Mouse (Mus musculus) left cerebral cortex, postnatal 10 days (tissue): ENCODE data around the gene Atl2. TPM values are rescaled to one million over a fixed set of nuclear protein-coding genes. Genes with fewer than 3 reads are reported as not detected.

Experiments used
- DNase-seq, 2 experiments: peaks; one replicate each; pipeline ENCODE4 v3.0.0; 2021 to 2022; ENCODE audit warnings: low spot score in 2 of 2, mixed read lengths in 1 of 2; ENCODE audit errors: extremely low spot score in 1 of 2
- intact Hi-C: fragments of 180-260 bp; cut with DNase I; formaldehyde crosslinking; loops from one replicate; pipeline ENCODE4 v1.15.1; 2025
- total RNA-seq, 2 experiments: library from RNA; stranded (reverse); gene quantifications; 2 replicates each; pipeline ENCODE4 v1.2.3; 2021

Gene Atl2
- total RNA-seq = 10 to 100 TPM; 66.6 to 71.3 TPM

DNA sequence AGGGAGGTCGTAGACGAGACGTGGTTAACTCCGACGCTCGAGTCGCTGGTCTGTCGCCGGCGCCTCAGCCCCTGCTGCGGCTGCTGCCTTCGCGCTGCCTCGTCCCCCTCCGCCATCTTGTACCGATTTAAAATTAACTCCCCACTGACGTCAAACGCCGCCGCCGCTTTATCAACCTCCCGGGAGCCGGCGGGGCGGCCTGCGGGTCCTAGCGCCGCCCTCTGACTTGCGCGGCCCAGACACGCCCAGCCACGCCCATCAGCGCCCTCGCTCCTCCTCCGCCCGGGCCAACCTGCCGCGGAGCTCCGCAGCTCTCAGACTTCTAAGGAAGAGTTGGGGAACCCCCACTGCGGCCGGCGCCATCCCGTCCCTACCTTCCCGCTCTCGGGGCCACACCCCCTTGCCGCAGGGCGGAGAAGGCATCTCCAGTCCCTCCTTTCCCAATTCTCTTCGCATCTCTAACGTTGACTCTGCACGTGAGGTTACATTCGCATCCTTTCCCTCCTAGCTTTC is at the start of gene Atl2:
Gene Atl2, minus strand, starts transcription at position 213 of the 513 bp plus-strand sequence.
- intact Hi-C loops = loop anchor here (5.0 kb wide), 2 partner anchors 46 to 101 kb away; no protein-coding TSS in a partner anchor
- peak; percentile 88 to 96 for DNase-seq

DNA sequence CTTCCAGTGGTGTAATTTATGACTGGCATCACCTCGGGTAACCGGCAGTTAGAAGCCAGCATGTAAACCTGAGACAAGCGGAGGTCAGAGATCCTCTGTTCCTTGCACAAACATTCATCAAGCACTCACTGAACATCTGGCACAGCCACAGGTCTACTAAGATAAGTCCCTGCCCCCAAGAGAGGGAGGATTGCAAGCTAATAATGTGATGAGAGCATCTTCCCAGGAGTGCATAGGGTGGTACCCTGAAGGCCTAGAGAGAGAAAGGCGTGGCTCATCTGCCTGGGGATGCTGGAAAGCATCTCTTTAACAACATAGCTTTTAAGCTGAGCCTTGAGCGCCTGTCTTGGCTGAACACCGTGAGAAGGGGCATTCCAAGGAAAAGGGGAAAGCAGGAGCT is 48.9 kb upstream of the Atl2 start:
- intact Hi-C loops = loop anchor here (5.0 kb wide), 1 partner anchor 48 kb away; the partner anchor contains the start of gene Atl2
- DNase-seq = no peak

DNA sequence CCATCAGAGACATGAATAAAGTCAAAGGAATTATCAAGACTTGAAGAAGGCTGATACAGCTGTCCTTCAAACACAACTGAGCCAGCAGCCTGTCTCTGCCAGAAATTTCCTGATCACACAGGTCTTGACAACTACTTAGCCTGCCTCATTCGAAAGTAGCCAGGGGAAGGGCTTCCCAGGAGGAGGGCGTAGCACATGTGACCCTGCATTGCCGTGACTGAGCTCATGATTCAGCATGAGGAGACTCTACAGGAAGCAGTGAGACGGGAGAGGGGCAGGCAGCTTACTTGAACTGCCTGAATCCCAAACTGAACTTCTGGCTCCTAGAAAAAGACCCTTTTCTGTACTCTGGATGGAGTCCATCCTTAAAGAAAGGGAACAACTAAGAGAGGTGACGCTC is 46.5 kb upstream of the Atl2 start:
- DNase-seq = no peak
- intact Hi-C loops = loop anchor here (5.0 kb wide), 1 partner anchor 45 kb away; the partner anchor contains the start of gene Atl2

DNA sequence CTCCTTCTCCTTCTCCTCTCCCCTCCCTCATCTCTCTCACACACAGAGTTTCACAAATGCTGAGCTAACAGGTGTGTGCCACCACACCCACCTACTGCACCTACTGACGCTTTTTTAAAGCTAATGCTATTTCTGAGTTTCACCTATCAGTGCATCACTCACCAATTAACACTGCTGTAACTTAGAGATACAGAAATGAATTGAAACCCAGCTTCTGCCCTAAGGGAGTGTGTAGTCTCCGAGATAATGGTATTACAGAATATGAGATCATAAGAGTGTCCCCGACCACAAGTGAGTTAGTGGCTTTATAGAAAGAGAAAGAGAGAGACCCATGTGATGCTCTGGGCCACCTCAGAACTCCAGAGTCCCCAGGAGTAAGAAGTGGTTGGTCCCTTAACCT is 43.2 kb upstream of the Atl2 start:
- intact Hi-C loops = no loop called here
- no peak for DNase-seq

DNA sequence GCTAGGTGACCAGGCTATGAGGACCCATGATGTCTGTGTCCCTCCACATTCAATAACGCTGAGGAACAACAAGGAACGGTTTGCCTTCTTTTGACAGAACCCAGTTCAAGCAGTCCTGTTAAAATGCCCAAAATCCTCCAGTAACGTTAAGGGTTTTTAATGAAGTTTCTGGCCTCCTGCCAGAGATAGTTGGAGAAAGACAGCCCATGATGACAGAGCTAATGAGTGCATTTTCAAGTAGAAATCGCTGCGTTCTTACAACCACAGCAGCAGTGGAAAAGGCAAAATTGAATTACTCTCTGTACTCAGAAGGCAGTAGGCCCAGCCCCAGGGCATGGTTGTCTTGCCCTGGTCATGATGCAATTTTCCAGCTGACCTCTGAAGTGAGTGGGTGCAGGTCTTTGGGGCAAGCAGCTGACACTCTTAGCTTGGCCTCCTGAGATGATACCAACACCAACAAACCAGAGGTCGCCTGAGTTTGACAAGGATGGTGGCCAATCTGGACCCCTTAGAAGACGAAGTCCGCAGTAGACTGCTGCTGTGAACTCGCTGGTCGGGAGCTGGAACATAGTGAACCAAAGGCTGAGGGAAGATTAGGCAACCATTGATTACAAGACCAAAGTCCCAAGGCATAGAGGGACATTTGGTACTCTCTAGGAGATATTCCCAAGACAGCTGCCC is 42.1 kb upstream of the Atl2 start:
- DNase-seq = no peak
- intact Hi-C loops = no loop called here

DNA sequence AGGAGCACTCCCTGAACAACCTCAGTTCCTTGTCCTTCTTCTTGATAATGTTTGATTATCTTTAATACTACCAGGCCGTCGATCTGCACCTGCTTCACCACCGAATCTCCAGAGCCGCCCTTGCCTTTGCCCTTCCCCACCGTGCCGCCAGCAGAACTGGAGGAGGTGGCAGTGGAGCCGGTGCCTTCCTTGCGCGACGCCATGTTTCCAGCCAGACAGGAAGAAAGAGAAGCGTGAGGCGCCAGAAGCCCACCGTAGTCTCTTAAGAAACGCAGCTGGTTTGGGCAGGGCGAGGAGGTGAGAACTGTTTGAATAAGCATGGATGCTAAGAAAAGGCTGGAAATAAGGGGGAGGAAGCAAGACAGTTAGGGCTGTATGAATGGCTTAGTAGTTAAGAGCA is 38.4 kb upstream of the Atl2 start:
- no peak for DNase-seq
- intact Hi-C loops = no loop called here

DNA sequence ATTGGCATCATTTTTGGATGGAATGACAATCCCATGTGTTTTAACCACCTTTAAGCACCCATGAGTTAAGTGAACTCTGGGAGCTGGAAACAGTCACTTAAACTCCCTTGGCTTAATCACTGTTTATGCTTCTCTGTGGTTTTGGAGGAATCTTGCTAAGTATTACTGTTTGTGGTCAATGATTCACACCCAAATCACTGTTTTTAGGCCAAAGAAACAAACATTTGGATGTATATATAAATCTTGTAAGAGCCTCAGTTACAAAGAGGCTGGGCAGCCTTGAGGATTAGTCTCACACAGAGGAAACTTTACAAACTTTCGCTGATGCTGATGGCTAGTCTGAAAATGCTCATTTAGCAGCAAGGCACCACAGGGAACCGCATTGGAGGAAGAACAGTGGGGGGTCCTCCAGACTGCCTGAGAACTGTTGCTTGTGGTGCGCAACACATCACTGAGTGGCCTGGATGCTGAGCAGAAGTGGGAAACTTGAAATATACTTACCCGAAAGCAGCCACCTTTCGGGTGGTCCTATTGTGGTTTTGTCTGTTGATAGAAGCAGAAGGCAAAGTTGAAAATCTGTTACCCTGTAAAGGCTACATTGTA is 36.9 kb upstream of the Atl2 start:
- intact Hi-C loops = no loop called here
- peak in 1 of 2 experiments; percentile 44 for DNase-seq

DNA sequence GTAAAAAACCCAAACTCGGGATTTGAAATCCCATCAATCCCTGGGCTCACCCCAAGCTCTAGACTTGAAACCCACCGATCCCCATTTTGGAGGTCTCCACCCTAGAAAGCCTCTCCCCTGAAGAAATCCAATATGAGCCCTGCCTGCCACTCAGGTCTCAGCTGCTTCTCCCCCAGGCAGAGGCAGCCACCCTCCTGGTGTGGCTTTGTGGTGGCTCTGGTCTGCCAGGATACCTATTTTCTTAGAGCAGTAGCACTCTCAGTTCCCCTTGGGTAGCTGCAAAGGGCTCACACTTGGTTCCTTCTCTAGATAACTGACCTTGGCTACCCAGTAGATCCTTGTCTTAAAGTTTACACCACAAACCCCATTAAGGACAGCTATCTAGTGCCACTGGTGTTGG is 31.2 kb upstream of the Atl2 start:
- intact Hi-C loops = no loop called here
- no peak for DNase-seq

DNA sequence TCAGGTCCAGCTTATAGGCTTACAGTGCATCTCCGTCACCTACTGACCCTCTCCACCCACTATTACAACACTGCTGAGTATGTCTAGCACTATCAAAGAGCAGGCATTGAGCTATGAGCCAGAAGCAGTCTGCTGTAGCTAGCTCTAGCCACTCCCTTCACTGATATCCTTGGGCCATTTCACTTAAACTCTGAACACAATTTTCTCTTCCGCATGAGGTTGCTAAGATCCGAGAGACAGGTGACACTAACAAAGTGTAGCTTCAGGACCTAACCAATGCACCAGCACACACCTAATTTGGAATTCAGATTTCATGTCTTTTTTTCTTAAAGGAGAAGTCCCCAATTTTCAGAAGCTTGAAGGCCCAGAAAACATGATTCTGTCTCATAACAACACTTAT is 30.6 kb upstream of the Atl2 start:
- intact Hi-C loops = no loop called here
- DNase-seq = no peak

DNA sequence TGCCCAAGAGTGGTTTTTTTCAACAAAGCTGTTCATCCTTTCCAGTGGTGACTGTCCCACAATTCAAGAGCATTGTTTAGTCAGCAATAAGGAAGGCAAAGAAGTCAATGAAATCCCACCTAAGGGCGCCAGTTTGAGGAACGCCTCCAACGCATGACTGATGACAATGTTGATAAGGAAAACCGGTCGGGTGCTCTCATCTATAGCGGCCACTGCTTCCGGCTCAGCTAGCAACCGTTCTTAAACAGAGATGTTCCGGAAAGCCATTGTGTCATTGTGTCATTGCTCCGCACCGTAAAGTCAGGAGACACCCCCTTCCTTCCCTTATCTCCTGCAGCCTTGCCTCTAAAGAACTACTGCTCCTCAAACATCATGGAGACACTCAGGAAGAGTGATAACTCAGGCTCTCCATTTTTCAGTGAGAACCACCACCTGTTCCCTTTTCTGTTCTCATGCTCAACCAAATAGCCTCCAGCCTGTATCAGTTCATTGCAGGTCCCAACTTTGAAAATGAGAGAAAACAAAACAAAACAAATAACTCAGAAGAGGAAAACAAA is 30.0 kb upstream of the Atl2 start:
- intact Hi-C loops = no loop called here
- no peak for DNase-seq

DNA sequence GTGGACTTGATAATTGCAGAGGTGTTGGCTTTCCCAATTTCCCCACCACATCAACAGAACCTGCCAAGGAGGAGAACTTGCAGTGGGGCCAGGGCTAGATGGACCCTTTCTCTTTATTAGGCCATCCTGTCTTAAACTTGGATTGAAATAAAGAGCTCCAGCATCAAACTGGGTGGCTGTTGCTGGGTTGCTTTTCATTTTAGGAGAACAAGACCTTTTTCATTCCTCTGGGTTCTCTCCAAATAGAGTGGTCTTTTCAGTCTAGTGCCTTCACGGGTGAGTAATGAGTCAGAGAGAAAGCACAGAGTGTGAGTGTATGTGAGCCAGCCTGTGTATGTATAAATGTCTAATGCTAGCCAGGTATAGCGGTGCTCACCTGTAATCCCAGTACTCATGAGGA is 24.4 kb upstream of the Atl2 start:
- DNase-seq = peak in 1 of 2 experiments; percentile 20
- intact Hi-C loops = no loop called here

DNA sequence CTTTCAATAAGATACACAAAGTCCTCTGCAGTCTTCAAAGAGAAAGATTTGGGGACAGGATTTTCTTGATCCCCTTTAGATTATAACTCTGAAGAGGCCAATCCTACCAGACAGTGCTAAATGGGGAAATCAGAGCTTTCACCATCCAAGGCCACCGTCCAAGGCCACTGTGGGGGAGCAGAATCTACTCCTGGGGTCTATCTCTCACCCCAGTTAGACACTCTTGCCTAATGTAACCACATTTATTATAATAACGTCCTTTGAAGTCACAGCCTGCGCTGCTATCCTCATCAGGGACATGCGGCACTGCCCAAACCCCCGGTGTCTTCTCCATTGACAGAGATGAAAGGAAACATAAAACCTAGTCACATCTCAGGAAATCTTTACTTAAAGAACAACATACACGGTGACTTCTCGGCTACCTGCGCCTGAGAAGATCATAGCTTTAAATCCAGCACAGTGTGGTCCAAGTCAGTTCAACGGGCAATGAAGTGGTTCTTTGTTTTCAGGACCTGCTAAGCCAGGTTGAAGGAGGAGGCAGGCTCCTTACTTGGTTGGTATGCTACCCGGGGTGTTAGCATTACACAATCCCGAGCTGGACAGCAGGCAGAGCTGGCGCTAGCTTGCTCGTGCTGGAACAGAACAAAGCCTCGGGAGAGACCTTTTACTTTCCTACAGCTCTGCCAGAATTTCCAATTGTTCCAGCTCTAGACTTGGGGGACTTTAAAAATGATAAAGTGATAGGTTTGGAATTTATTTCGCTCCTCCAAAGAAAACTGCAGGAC is 23.8 kb upstream of the Atl2 start:
- peak in 1 of 2 experiments; percentile 38 for DNase-seq
- intact Hi-C loops = no loop called here

DNA sequence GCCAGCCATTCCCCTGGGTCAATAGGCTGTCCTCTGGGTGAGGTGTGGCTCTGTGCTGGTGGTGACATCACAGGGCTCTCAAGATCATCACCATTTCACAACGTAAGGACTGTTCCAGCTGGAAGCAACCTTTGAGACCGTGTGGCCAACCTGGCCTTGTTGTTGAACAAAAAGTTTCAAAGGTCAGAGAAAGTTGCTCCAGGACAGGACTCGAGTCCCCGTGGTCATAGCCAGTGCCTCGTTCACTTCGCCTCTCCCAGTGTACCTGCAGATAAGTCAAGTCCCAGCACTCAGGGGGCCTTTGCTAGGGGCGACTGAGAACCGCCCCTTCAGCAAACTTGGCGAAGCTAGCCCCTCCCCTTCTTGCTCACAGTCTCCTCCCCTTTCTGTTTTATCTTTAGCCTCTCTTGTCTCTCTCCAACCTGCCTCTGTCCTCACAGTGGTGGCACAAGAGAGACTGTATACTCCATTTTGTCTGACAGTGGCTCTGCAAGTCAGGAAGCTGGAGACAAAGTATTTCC is 22.6 kb upstream of the Atl2 start:
- intact Hi-C loops = no loop called here
- DNase-seq = no peak

DNA sequence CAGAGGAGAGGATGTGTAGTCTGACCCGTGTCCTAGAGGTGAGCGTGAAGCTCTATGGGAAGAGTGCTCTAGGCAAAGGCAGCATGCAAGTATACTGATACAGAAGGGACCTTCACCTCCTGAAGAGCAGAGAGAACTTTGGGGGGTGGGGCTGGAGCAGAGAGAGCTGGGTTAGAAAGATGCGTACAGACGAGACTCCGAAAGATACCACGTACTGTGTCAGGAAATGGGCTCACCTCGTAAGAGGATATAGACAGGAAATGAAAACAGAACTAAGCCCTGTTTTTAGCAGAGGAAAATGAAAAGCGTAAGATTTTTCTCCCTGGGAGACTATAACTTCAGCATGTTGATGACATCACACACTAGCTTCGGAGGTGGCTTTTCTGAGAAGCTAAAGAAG is 21.1 kb upstream of the Atl2 start:
- intact Hi-C loops = no loop called here
- DNase-seq = no peak

DNA sequence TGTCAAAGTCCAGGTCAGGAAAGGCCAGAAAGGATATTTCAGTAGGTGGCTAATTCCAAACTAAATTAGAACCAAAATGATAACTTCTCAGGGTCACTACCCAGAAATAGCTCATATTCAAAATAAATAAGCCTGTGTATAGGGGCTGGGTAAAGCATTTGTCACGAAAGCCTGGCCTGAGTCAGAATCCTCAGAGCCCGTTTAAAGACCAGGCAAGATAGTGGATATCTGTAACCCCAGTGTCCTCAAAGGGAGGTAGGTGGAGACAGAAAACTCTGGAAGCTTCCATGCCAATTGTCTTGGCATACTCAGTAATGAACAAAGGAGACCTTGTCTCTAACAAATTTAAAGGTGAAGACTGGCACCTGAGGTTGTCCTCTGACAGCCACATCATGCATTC is 16.3 kb upstream of the Atl2 start:
- intact Hi-C loops = no loop called here
- DNase-seq = no peak

DNA sequence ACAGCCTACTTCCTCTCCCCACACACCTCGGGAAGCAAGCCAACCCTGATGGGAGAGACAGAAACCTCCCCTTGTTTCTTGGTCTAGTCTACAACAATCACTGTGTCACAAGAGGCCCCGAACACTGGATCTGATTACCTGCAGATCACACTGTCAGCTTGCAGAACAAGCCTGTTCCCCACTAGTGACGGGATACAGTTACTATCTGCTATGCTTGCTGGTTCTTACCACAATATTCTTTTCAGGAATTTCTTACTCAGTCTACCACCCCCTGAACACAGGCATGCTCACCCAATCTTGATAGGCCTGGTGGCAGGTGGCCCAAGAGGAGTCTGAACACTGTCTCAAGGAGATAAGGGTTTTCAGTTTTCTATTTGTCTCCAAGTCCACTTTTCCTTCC is 15.8 kb upstream of the Atl2 start:
- intact Hi-C loops = no loop called here
- no peak for DNase-seq

DNA sequence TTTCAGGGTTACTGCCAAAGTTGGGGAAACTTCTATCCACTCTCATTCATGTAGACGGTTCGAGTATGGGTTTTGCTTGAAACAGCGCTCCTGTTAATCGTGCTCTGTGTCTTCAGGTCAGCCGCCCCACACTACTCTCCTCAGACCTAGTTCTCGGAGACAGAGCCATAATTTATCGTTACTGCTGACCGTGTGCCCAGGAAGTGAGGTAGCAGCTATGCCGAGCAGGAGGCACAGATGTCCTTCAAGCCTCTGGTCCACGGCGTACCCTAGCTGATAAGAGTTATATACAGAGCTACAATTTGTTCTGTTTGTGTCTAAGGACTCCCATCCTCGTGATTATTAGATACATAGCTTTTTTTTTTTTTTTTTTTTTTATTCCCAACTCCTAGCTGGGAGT is 13.6 kb upstream of the Atl2 start:
- intact Hi-C loops = no loop called here
- DNase-seq = no peak

DNA sequence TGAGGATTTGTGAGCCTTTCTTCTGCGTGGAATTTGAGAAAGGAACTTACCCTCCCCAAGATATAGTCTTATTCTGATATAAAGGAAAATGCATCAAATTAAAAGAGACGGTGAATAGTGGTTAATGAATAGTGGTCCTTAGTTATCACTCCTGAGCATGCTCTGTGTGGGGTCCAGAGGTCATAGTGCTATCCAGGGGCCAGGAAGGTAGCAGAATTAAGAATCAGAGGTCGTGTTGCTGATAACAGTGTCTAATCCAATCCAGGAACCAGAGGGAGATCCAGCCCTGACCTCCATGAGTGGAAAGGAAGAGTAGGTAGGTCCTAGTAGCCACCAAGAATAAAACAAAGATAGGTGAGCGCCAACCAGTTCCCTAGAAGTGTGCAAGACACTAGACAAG is 11.8 kb upstream of the Atl2 start:
- no peak for DNase-seq
- intact Hi-C loops = no loop called here

DNA sequence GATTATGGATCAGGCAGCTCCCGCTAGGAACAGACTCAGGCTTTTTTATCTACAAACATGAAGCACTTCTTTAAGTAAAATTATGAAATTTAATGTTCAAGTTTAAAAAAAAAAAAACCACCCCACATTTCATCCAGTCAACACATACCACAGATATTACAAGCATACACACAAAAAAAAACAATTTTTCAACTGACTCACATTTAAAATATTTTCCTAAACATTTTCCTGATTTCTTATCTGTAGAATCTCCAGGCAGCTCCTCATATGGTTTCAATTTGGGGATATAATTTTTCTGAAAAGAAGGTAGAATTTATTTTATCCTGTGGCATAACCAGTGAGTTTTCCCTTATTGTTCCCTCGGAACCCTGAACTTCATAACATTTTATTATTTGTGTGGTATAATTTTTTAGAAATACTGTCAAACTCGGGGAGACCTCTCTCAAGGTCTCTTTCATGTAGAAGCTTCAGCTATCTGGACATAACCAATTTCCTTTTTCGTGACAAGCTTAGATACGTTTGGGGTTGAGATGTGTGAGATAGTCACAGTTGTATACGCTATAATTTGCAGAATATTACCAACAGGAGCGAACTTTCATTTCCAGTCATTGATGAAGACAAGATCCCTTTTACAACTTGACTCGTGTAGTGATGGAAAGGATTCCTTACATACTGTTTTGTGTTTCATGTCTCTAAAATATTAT is 11.0 kb upstream of the Atl2 start:
- DNase-seq = no peak
- intact Hi-C loops = no loop called here
